ENCODE assay signal across 25 mouse cellular contexts in genomic region chr16:18916064-18916463, GRCm38 (mm10).
"Had no signal": no experiment of that assay in that cellular context is flagged by ENCODE, and none has a peak within 500 bp of the region (broad histone marks: within the 10 kb centered on the region; RNA-seq: fewer than 3 reads in every experiment).

No protein-coding gene starts in this region.

- H3K4me3 ChIP-seq: embryonic facial prominence, embryonic 10.5 days; embryonic facial prominence, embryonic 12.5 days; embryonic facial prominence, embryonic 13.5 days; embryonic facial prominence, embryonic 15.5 days; erythroblast, embryonic 14.5 days; forebrain, embryonic 10.5 days; forebrain, embryonic 12.5 days; forebrain, embryonic 13.5 days; forebrain, embryonic 15.5 days; gastrocnemius, adult 2 months; heart, adult 2 months had no signal

- DNase-seq: cerebellum, adult 9-10 months; cerebellum, adult 9-11 months; cerebellum, postnatal 10 days; cerebellum, postnatal 14 days; cerebellum, postnatal 25 days; cerebellum, postnatal 36 days; embryo, embryonic 11 days; forebrain, postnatal 0 days; gastrocnemius, adult 2 months; gastrocnemius, postnatal 10 days; gastrocnemius, postnatal 14 days; gastrocnemius, postnatal 25 days; gastrocnemius, postnatal 36 days; heart, adult 11 months; heart, adult 18-20 months; heart, adult 2 months had no signal

- H3K9me3 ChIP-seq: embryonic facial prominence, embryonic 10.5 days; embryonic facial prominence, embryonic 12.5 days; embryonic facial prominence, embryonic 13.5 days; embryonic facial prominence, embryonic 15.5 days; forebrain, embryonic 10.5 days; forebrain, embryonic 12.5 days; forebrain, embryonic 13.5 days; forebrain, embryonic 15.5 days had no signal

- H3K4me2 ChIP-seq: embryonic facial prominence, embryonic 12.5 days; embryonic facial prominence, embryonic 13.5 days; embryonic facial prominence, embryonic 15.5 days; forebrain, embryonic 12.5 days; forebrain, embryonic 13.5 days; forebrain, embryonic 15.5 days had no signal

- H3K27ac ChIP-seq: embryonic facial prominence, embryonic 10.5 days; embryonic facial prominence, embryonic 12.5 days; embryonic facial prominence, embryonic 13.5 days; embryonic facial prominence, embryonic 15.5 days; forebrain, embryonic 10.5 days; forebrain, embryonic 12.5 days; forebrain, embryonic 13.5 days; forebrain, embryonic 15.5 days; gastrocnemius, adult 2 months; heart, adult 2 months had no signal

- H3K27me3 ChIP-seq: embryonic facial prominence, embryonic 12.5 days; embryonic facial prominence, embryonic 13.5 days; embryonic facial prominence, embryonic 15.5 days; forebrain, embryonic 12.5 days; forebrain, embryonic 13.5 days; forebrain, embryonic 15.5 days had no signal

- H3K4me1 ChIP-seq: embryonic facial prominence, embryonic 10.5 days; embryonic facial prominence, embryonic 12.5 days; embryonic facial prominence, embryonic 13.5 days; embryonic facial prominence, embryonic 15.5 days; forebrain, embryonic 10.5 days; forebrain, embryonic 12.5 days; forebrain, embryonic 13.5 days; forebrain, embryonic 15.5 days had no signal

- H3K9ac ChIP-seq: embryonic facial prominence, embryonic 12.5 days; embryonic facial prominence, embryonic 13.5 days; embryonic facial prominence, embryonic 15.5 days; forebrain, embryonic 12.5 days; forebrain, embryonic 13.5 days; forebrain, embryonic 15.5 days; forebrain, postnatal 0 days had no signal
